Mouse (Mus musculus): ENCODE results near the gene Prr36. TPM values are rescaled to one million over a fixed set of nuclear protein-coding genes. Genes with fewer than 3 reads are reported as not detected.
"Not testable (repeated sequence)": the region's sequence is repeated elsewhere in the genome, so short reads cannot be mapped to it uniquely, and the experiment has no call there.

Prr36 gene
- polyA plus RNA-seq (2016; fragmentation: Nextera tagmentation; extraction: Ambion mirVana) = 0.25 and 0.43 TPM in 2 replicates

DNA sequence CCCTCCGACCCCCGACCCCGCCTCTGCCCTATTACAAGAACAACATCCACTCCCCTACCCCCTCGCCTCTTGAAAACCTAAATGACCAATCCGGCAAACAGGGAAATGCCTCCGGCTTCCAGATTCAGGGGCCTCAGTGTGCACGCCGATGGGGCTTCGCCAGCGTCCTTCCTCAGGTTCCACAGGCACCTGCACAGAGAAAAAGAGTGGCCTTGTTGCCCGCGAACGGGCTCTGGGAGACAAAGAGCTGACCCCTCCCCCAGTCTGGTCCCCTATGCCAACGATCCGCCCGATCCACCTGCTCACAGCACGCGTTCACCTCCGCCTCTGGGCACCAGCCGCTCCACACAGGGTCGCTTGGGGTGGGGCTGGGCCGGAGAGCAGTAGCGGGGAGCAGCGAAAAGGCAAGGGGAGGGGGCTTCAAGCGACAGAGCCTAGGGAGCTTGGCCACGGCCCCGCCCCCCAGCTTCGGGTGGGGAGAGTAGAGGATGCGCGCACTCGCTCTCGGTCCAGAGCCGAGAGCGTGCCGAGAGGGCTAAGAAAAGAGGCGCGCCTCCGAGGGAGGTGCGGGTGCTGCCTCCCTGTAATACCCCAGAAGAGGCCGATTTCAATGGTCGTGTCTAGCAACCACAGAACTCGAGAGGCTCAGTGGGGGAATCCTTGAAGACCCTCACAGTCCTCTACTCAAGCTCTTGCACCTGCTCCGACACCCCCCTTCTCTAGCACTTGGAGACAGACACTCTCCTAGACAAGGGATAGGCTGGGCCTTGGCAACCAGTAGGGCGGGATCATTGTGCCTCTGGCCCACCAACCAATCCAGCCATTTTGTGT is at the start of gene Prr36:
Gene Prr36, minus strand, starts transcription at position 669 of the 831 bp plus-strand sequence.
- no peaks in the 10 kb centered on the region for H3K36me3 ChIP-seq
- peaks cover 27% of the 10 kb centered on the region for H3K4me1 ChIP-seq
- peaks cover 96% of the 10 kb centered on the region for H3K27me3 ChIP-seq (replicated peaks)
- no peak within 1 kb of the TSS for H3K27ac ChIP-seq
- peak within 1 kb of the TSS; percentile 37 for H3K4me3 ChIP-seq
- H3K9ac ChIP-seq = no peak within 1 kb of the TSS
- H3K4me2 ChIP-seq = peak within 1 kb of the TSS; percentile 61
- no peaks in the 10 kb centered on the region for H3K9me3 ChIP-seq (replicated peaks)
- WGBS (ENCODE audit: insufficient replicate concordance) = 5% methylated on average over 44 of the region's 44 CpGs
- ATAC-seq = no peak

DNA sequence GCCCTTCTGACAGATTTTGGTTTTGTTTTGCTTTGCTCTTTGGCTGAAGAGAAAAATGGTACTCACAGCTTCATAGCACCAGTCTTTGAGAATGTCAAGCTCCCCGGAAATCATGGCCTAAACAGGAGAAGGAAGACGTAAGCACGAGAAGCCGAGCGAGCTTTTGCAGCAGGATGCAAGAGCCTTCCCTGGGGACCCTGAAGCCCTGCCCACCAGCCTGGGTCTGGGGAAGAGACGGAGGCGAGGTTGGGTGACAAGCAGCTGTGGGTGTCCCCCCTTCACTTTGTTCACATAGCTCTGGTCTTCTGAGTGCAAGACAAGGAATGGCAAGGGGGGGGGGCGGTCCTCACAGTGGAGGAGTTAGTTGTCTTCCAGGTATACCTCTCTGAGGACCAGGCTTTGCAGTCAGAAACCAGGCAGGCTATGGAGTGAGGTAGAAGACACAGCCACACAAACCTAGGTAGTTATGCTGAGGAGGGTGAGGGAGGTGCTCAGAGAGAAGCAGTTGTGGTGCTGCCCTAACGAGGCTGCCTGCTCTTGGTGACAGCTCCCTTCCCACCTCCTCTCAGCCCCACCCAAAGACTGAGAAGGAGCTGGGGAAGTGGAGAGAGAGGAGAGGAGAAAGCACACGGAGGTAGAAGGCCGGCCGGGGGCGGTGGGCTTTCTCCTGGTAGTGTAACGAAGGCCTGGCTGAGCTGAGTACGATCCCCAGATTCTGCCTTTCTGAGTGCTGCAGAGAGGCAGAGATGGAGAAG is 48.1 kb upstream of the Prr36 start:
- 84% methylated on average over 15 of the region's 15 CpGs for WGBS (ENCODE audit: insufficient replicate concordance)
- no peak overlapping the region for H3K27ac ChIP-seq
- no peak overlapping the region for H3K4me2 ChIP-seq
- no peaks in the 10 kb centered on the region for H3K27me3 ChIP-seq (replicated peaks)
- no peak overlapping the region for H3K9ac ChIP-seq
- no peak for ATAC-seq
- no peaks in the 10 kb centered on the region for H3K4me1 ChIP-seq
- H3K36me3 ChIP-seq = peaks cover 100% of the 10 kb centered on the region
- H3K4me3 ChIP-seq = no peak overlapping the region
- H3K9me3 ChIP-seq (replicated peaks) = no peaks in the 10 kb centered on the region

DNA sequence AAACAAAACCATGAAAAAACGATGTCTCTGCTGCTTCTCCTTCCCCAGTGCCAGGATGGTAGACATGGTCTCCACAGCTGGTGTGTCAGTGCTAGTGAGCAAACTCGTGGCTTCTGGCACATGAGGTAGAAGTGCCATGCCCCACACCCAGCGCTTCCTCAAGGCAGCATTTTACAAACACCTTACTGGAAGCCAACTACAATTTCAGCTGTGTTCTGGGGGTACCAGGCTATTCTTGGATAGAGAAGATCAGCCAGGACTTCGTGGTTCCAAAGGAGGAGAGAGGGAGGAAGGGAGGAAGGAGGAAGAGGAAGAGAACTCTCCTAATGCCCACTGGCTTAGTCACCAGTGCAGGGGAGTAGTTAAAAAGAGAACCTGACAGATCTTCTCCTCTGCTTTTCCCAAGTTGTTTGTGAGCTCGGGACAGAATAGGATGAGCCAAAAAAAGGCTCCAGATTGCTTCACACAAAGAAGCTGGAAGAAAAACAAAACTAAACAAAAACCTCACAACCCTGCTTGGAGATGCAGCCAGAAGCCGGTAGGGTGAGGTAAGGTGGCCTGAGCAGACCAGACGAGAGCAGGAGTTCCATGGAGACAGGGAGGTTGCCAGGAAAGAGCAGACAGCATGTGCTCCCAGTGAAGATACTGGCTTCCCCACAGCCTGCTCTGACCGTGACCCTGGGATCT is 46.0 kb upstream of the Prr36 start:
- no peak overlapping the region for H3K4me3 ChIP-seq
- H3K27me3 ChIP-seq (replicated peaks) = no peaks in the 10 kb centered on the region
- no peak overlapping the region for H3K4me2 ChIP-seq
- H3K9me3 ChIP-seq (replicated peaks) = no peaks in the 10 kb centered on the region
- WGBS (ENCODE audit: insufficient replicate concordance) = 73% methylated on average over 8 of the region's 8 CpGs
- ATAC-seq = no peak
- no peak overlapping the region for H3K27ac ChIP-seq
- H3K36me3 ChIP-seq = peaks cover 88% of the 10 kb centered on the region
- H3K9ac ChIP-seq = no peak overlapping the region
- H3K4me1 ChIP-seq = peaks cover 18% of the 10 kb centered on the region

DNA sequence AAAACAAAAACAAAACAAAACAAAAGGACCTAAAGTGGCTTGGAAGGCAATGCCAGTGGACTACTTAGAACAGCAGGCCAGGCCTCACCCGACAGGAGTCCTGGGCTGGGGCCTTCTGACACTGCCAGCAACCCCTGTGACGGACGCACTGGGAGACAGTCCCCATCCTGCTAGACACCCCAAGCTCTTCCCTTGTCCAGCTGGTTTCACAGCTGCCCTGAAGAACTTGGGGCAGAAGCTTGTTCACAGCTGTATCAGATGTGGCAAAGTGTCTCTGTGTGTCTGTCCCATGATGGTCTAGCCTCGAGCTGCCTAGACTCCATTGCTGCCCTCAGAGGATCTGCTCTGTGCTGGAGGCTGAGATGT is 42.5 kb upstream of the Prr36 start:
- ATAC-seq = no peak
- Histone ChIP-seq H3K4me2 (peak overlapping the region; percentile 99), H3K9me3 (replicated peaks) (no peaks in the 10 kb centered on the region), H3K27ac (peak overlapping the region; percentile 75; the same call in 1 of the 2 replicates), H3K27me3 (replicated peaks) (no peaks in the 10 kb centered on the region), H3K4me1 (peaks cover 22% of the 10 kb centered on the region), H3K4me3 (no peak overlapping the region), H3K9ac (0 out of 2 replicates have a peak overlapping the region, but pooled peaks have one; percentile 19), H3K36me3 (peaks cover 76% of the 10 kb centered on the region)
- WGBS (ENCODE audit: insufficient replicate concordance) = 82% methylated on average over 4 of the region's 4 CpGs

DNA sequence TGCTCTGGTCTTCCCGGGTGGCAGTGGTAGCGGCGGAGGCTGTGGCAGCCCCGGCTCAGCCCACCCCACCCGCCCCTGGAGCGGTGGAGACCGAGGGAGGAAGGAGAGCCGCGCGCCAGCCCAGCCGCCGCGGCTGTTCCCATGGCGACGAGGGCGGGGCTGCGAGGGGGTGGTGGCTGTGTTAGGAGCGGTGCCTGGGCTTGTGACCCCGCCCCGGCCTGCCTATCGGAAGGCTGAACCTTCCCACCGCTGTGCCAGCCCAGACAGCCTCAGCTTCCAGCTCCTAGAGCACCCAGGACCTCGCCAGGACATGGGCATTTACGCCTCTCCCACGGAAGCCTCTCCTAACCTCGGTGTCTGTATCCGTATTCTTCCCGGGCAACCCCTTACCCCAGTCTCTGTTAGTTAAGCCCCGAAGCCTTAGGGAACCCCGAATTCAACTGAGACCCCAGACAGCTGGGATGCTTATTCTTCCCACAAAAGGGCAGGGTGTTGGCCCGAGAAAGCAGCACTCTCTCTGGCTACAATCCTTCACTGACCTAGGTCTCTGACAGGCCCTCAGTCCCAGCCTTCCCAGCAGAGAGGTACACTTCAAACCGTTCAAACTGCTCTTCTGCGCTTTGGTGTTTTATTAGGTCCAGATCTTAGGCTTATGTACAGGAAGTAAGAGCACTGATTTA is 42.0 kb upstream of the Prr36 start, which contains the start of gene Ctxn1:
Gene Ctxn1, minus strand, starts transcription at position 150 of the 680 bp plus-strand sequence.
- Histone ChIP-seq H3K4me2 (peak within 1 kb of the TSS; percentile 99), H3K27me3 (replicated peaks) (no peaks in the 10 kb centered on the region), H3K9ac (peak within 1 kb of the TSS; percentile 70), H3K9me3 (replicated peaks) (no peaks in the 10 kb centered on the region), H3K4me1 (peaks cover 24% of the 10 kb centered on the region), H3K4me3 (peak within 1 kb of the TSS; percentile 64), H3K27ac (peak within 1 kb of the TSS; percentile 75), H3K36me3 (peaks cover 76% of the 10 kb centered on the region)
- ATAC-seq = peak; percentile 94
- WGBS (ENCODE audit: insufficient replicate concordance) = 9% methylated on average over 33 of the region's 33 CpGs

DNA sequence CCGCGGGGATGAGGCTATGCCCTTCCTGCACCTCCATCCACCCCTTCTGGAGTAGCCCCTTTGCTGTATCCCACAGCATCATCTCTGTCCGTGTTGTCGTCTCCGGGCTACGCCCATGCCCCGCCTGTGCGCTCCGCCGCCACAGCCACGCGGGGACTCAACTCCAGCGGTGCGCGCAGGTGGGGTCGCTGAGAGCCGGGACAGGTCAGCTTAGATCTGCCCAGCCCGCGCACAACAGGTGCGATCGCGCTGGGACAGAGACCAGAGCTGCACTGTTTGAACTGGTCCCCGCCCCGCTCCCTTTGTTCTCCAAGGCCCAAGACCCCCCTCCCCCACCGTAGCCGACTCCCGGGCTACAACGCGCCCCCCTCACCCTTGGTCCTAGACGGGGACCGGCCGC is 41.4 kb upstream of the Prr36 start:
- peak; percentile 64 for ATAC-seq
- 1% methylated on average over 31 of the region's 32 CpGs for WGBS (ENCODE audit: insufficient replicate concordance)
- H3K4me1 ChIP-seq = peaks cover 30% of the 10 kb centered on the region
- peak overlapping the region; percentile 70 for H3K9ac ChIP-seq
- no peaks in the 10 kb centered on the region for H3K9me3 ChIP-seq (replicated peaks)
- H3K27ac ChIP-seq = peak overlapping the region; percentile 64
- H3K36me3 ChIP-seq = peaks cover 72% of the 10 kb centered on the region
- H3K4me2 ChIP-seq = peak overlapping the region; percentile 99
- no peaks in the 10 kb centered on the region for H3K27me3 ChIP-seq (replicated peaks)
- H3K4me3 ChIP-seq = peak overlapping the region; percentile 64

DNA sequence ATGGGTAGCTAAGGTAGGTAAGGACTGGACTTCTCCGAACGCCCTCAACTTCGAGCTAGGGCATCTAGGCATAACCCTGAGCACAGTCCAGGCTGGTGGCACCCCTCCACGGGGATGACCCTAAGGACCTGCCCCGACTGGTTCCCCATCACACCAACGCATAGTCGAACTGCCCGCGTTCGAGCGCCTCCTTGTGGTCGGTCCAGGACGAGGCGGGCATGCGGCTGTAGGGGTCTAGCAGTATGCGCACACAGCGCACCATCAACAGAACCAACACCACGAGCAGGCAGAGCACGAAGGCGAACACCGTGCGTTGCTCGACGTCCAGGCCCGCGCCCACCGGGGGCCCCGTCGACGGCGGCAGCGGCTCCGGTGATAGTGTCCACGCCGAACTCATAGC is 41.0 kb upstream of the Prr36 start:
- H3K9ac ChIP-seq = peak overlapping the region; percentile 70
- peaks cover 67% of the 10 kb centered on the region for H3K36me3 ChIP-seq
- H3K27ac ChIP-seq = no peak overlapping the region
- peaks cover 33% of the 10 kb centered on the region for H3K4me1 ChIP-seq
- 3% methylated on average over 35 of the region's 35 CpGs for WGBS (ENCODE audit: insufficient replicate concordance)
- no peaks in the 10 kb centered on the region for H3K27me3 ChIP-seq (replicated peaks)
- no peaks in the 10 kb centered on the region for H3K9me3 ChIP-seq (replicated peaks)
- peak overlapping the region; percentile 99 for H3K4me2 ChIP-seq
- H3K4me3 ChIP-seq = peak overlapping the region; percentile 64
- ATAC-seq = peak; percentile 50

DNA sequence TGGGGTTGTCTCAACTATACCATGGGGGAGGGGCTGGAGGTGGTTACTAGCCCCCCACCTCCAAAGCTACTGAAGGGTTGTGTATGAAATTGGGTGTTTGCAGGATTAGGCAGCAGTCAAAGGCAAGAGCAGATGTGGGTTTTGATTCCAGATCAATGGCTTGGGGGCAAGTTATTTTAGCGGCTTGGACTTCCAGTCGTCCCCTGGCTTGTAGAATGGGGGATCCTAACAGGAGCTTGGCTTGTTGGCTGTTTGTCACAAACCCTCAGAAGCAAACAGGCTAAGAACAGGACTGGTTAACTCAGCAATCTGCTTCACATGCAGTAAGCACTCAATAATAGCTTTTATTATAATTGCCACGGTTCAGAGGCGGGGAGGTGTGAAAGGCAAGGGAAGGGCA is 40.1 kb upstream of the Prr36 start:
- peaks cover 59% of the 10 kb centered on the region for H3K36me3 ChIP-seq
- peaks cover 38% of the 10 kb centered on the region for H3K4me1 ChIP-seq
- H3K4me3 ChIP-seq = no peak overlapping the region
- H3K4me2 ChIP-seq = no peak overlapping the region
- H3K27me3 ChIP-seq (replicated peaks) = no peaks in the 10 kb centered on the region
- ATAC-seq = no peak
- 86% methylated on average over 4 of the region's 4 CpGs for WGBS (ENCODE audit: insufficient replicate concordance)
- H3K27ac ChIP-seq = no peak overlapping the region
- no peaks in the 10 kb centered on the region for H3K9me3 ChIP-seq (replicated peaks)
- H3K9ac ChIP-seq = no peak overlapping the region

DNA sequence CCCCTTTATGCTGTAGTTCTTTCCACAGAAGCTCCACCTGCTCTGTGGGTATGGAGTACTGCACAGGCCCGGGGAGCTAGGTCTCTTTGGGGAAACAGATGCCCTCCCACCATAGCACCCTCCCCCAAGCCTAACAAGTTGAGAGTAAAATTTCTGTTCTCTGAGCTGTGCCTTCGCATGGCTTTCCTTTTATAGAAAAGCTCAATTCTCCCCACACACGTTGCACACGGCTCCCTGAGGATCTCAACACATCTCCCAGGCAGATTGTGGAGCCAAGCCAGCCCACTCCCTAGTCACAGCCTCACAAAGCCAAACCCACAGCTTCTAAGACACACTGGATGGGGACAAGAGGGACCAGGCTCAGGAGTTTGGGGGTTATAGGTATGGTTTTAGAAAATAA is 39.7 kb upstream of the Prr36 start:
- Histone ChIP-seq H3K9ac (no peak overlapping the region), H3K27me3 (replicated peaks) (no peaks in the 10 kb centered on the region), H3K4me3 (no peak overlapping the region), H3K4me2 (no peak overlapping the region), H3K27ac (no peak overlapping the region), H3K9me3 (replicated peaks) (no peaks in the 10 kb centered on the region), H3K4me1 (peaks cover 42% of the 10 kb centered on the region), H3K36me3 (peaks cover 54% of the 10 kb centered on the region)
- ATAC-seq = no peak
- WGBS (ENCODE audit: insufficient replicate concordance) = 61% methylated on average over 4 of the region's 4 CpGs

DNA sequence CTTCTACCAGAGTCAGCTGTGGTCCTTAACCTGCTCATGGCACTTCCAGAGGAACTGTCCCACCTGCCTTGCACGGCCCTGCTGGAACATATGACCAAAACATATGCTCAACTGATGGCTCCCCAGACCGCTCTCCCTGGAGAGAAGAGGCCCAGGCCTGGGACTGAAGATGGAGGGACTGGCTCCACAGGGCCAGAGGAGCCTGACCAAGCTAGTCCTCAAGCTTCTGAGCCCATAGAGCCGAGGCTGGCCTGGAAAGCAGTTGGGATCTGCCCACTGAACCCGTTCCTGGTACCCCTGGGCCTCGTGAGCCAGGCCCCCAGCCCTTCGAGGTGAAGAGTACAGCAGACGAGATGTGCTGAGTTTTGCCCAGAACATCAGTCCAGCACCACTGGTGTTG is 38.2 kb upstream of the Prr36 start:
- 76% methylated on average over 7 of the region's 7 CpGs for WGBS (ENCODE audit: insufficient replicate concordance)
- not testable (repeated sequence) for ATAC-seq; H3K4me3 ChIP-seq; H3K9ac ChIP-seq; H3K27me3 ChIP-seq (replicated peaks); H3K9me3 ChIP-seq (replicated peaks); H3K4me2 ChIP-seq; H3K27ac ChIP-seq
- Histone ChIP-seq H3K4me1 (peaks cover 46% of the 10 kb centered on the region), H3K36me3 (peaks cover 40% of the 10 kb centered on the region)

DNA sequence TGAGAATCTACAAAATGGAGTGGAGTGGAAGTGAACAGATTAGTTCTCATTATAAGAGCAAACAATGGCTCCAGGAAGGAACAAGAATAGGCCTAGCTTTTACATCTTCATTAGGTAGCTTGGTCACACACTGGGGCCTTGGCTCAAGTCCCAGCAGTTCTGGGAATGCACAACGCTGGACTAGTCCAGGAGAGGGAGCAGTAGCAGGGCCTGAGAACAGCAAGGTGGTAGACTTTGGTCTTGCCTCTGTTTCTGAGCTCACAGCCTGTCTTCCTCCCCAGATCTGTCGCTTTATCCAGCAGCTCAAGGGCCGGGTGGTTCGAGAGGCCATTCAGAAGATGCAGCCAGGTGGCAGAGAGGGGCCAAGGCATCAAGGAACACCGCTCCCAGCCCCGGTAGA is 36.7 kb upstream of the Prr36 start:
- 0 out of 2 replicates have a peak overlapping the region, but pooled peaks have one; percentile 21 for H3K27ac ChIP-seq
- peak overlapping the region; percentile 86 for H3K4me3 ChIP-seq
- H3K4me2 ChIP-seq = peak overlapping the region; percentile 96
- peaks cover 37% of the 10 kb centered on the region for H3K36me3 ChIP-seq
- ATAC-seq = no peak
- WGBS (ENCODE audit: insufficient replicate concordance) = 64% methylated on average over 6 of the region's 6 CpGs
- no peaks in the 10 kb centered on the region for H3K9me3 ChIP-seq (replicated peaks)
- no peaks in the 10 kb centered on the region for H3K27me3 ChIP-seq (replicated peaks)
- H3K4me1 ChIP-seq = peaks cover 48% of the 10 kb centered on the region
- H3K9ac ChIP-seq = peak overlapping the region; percentile 89
